Mouse (Mus musculus) liver, embryonic 14.5 days (tissue): ENCODE data around the gene Stxbp5l.

ENCODE experiments used
- CTCF ChIP-seq: IDR thresholded peaks from 2 replicates; pipeline ENCODE4 v1.5.1; 2016; ENCODE audit warnings: antibody characterized with exemption, low read depth, control low read depth
- EP300 ChIP-seq: IDR thresholded peaks from 2 replicates; pipeline ENCODE4 v1.6.1; 2016; ENCODE audit warnings: antibody characterized with exemption, low read depth

DNA sequence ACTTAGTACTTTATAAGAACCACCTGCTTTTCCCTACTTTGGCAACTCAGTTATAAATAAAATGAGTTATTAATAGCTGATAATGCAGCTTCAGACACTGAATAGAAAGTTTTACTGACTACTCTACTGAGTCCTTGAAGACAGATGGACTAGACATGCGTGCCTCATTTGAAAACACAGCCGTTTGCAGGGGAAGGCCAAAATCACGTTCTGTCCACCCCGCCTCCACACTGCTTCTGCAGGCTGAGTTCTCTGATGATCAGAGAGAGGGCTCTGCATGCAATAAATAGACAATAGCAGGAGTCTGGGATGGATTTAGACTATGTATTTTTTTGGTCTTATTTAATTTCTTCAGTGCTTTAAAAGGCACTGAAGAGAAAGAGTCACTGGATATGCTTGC, 20.8 kb upstream of the Stxbp5l start:
- TF ChIP-seq CTCF (no peak), EP300 (no peak)
